Mouse (Mus musculus): ENCODE measurements around the gene Prph. TPM values are rescaled to one million over a fixed set of nuclear protein-coding genes. Genes with fewer than 3 reads are reported as not detected.

The Prph gene
- total RNA-seq (2021), result 1 to 10 TPM; 3.0 to 4.7 TPM
- long read RNA-seq, experiment 1, partial matches to known transcripts, result 1 of 2 reads
- long read RNA-seq, experiment 1, other reads (novel, unspliced or antisense), result 0 of 2 reads
- long read RNA-seq, experiment 2, partial matches to known transcripts, result 1 of 7 reads
- long read RNA-seq, experiment 2, other reads (novel, unspliced or antisense), result 1 of 7 reads

- DNase-seq (ENCODE audit: low spot score in 2 of 2), result no peak
Measured at GRCm38 (mm10) chr15:99055040-99055439, at the start of gene Prph. Gene Prph, plus strand, starts transcription at chr15:99055174.

DNA sequence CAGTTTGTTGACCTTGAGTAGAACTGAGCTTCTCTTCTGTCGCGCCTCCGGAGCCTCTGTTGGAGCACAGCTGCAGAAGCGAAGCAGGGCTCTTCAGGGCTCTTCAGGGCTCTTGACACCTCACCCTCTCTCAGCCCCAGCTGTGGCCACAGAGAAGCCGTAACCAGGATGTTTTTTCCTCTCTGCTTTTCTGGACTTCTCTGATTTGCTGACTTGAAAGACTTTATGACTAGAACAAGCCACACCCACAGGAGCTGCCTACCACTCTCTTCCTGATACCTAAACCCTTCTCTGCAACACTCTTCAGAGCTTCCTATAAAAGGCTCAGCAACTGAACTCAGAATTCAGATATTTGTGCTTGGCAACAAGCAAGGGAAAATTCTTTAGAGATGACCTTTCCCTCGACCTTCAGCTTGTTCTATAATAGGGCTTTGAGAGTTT lies 46.2 kb upstream of the Prph start:
- DNase-seq (ENCODE audit: low spot score in 2 of 2), result no peak

DNA sequence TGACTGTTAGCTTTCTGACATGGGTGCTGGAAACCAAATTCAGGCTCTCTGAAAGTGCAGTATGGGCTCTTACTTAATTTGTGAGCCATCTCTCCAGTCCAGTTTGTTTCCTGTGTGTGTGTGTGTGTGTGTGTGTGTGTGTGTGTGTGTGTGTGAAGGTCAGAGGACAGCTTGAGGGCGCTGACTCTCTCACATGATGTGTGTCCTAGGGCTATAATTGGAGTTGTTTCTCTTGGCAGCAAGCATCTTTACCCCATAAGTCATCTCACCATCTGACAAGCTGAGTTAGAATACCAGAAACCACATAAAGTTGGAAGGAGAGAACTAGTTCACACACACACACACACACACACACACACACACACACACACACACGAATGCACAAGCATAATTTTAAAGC lies 44.1 kb upstream of the Prph start:
- no peak for DNase-seq (ENCODE audit: low spot score in 2 of 2)

DNA sequence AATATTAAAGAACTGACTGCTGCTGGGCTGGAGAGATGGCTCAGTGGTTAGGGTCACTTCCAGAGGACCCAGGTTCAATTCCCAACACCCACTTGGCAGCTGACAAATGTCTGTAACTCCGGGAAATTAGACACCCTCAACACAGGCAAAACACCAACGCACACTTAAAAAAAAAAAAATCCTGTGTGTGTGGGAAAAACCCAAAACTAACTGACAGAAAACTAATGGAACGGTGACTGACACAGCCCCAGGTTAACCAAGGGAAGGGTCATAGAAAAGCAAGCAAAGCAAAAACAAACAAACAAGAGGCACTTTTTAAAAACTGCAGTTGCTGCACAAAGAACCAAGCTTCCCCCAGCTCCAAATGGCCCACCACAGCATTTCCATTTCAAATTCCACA lies 43.0 kb upstream of the Prph start:
- DNase-seq (ENCODE audit: low spot score in 2 of 2), result no peak

- DNase-seq (ENCODE audit: low spot score in 2 of 2), result no peak
Measured at GRCm38 (mm10) chr15:99014496-99015030, 40.4 kb upstream of the Prph start.

DNA sequence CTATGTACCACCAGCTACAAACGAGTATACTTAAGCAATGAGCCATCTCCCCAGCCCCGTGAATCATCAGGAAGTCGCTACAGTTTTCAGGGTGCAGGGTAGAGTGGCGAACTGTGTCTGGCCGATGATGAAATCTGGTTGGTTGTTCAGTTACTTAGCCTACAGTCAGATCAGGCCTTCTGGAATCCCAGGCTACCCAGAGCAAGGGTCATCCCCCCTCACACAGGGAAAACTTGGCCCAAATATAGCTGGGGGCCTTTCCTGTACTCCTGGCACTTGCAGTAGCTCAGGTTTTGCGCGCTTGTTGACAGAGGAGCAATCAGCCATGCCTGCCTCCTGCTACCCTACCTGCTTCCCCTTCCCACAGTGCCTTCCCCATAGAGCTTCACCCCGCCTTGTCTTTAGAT lies 37.6 kb upstream of the Prph start:
- no peak for DNase-seq (ENCODE audit: low spot score in 2 of 2)

- peak in 1 of 2 experiments; percentile 47 for DNase-seq (ENCODE audit: low spot score in 2 of 2)
Measured at GRCm38 (mm10) chr15:99017986-99018385, 37.0 kb upstream of the Prph start.

- no peak for DNase-seq (ENCODE audit: low spot score in 2 of 2)
Measured at GRCm38 (mm10) chr15:99018630-99019029, 36.3 kb upstream of the Prph start.

DNA sequence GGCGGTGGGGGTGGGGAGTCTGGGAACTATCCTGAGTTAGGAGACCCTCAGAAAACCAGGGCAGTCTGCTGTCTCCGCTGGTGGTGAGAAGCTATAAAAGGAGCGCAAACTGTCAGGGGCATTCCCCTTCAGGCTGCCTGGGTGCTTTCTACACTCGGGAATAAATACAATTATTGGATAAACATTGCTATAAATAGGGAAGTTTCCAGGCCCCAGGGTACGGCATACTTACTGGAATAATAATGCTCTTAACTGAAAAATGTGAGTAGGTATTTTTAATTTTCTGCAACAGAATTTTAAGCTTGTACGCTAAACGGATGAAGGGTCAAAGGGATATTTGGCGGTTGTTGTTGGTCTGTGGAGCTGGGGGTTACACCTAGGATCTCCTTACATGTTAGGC lies 35.5 kb upstream of the Prph start:
- DNase-seq (ENCODE audit: low spot score in 2 of 2), result no peak

- no peak for DNase-seq (ENCODE audit: low spot score in 2 of 2)
Measured at GRCm38 (mm10) chr15:99020171-99020570, 34.8 kb upstream of the Prph start.

DNA sequence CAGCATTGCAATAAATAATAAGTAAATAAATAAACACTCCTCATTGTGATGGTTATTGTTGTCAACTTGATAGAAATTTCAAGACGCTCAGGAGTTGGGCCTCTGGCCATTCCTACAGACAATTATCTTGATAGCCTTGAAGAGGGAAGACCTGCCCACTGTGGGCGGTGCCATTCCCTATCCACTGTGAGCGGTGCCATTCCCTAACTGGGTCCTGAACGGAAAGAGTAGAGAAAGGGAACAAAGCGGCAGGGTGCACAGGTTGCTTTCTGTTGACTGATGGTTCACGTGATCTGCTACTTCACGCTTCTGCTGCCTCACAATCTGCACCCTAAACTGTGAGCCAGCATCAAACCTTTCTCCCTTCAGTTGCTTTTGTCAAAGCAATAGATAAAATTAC lies 33.7 kb upstream of the Prph start:
- no peak for DNase-seq (ENCODE audit: low spot score in 2 of 2)

- peak; percentile 69 to 80 for DNase-seq (ENCODE audit: low spot score in 2 of 2)
Measured at GRCm38 (mm10) chr15:99024668-99025314, 30.2 kb upstream of the Prph start.

DNA sequence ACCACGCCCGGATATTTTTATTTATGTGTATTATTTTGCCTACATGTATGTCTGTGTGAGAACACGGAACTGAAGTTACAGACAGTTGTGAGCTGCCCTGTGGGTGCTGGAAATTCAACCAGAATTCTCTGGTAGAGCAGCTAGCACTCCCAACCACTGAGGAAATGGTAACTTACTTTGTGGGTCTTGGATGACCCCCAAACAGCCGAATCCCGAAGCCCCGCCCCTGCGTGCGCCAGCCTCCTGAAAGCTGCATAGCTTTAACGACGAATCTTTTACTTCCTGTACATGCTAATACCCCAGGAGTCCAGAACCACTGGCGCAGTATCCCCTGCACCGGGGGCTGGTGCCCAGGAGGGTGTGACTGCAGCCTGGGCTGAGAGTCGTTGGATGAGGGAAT lies 29.6 kb upstream of the Prph start:
- no peak for DNase-seq (ENCODE audit: low spot score in 2 of 2)

GRCm38 (mm10) chr15:99026259-99026658 lies 28.7 kb upstream of the Prph start:
- DNase-seq (ENCODE audit: low spot score in 2 of 2), result no peak

- DNase-seq (ENCODE audit: low spot score in 2 of 2), result no peak
Measured at GRCm38 (mm10) chr15:99027116-99027515, 27.9 kb upstream of the Prph start.

DNA sequence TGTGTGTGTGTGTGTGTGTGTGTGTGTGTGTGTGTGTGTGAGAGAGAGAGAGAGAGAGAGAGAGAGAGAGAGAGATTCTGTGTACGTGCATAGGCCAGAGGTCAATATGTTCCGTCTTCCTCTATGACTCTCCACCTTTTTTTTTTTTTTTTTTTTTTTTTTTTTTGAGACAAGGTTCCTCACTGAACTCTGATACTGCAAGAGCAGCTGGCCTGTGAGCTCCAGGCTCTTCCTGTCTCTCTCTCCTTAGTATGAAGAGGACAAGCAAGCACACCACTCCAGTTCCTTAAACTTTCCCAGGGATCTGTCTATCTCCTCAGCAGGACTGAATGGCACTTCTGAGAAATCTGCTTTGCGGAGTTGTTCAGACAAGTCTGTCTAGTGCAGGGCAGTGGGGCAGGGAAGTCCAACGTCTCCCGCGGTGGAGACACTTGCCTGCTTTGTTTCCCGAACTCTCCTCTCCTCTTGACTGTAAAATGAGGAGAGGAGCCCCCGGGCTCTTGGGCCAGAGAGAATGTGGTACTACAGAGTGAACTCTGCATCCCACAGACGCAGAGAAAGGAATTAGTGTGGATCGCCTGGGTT lies 26.0 kb upstream of the Prph start:
- no peak for DNase-seq (ENCODE audit: low spot score in 2 of 2)

DNA sequence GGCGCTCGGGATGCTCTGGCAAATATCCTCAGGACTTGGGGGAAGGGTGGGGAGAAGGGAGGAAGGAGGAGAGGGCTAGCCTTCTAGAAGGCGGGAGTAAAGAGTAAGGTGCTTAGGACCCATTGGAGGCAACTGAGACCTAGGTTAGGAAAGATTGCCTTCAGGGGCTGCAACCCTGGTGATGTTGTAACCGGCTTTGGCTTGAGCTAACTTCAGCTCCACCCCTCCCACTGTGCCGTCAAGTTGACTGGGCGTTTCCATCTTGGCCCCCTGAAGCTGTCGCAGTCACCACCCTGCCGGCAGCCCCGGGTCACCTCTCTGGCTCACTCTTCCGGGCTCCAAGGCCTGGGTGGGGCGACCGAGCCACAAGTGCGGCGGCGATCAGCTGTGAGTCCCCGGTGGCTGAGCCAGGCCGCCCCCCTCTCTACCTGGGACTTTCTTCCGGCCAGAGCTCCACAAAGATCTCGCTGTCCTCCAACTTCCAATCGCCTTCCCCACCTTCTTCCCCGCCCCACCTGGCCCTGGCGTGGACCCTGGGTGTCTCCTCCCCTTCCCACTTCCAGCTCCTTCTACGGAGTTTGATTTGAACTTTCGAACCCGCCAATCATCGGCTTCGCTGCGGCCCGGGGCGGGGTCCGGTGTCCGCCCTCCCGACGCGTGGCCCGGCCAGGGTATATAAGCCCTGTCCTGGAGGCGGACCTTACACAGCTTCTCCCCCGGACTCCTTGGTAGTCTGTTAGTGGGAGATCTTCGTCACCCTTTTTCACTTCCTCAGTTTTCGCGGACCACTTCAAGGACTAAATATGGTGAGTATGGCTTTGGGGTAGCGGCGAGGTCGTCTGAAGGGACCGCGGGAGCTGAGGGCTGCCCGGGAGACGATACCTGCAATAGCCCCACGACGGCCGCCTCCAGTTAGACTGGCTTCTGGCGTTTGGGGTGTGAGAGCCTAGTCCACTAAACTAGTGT lies 25.1 kb upstream of the Prph start, which contains the start of gene Tuba1c:
Gene Tuba1c (plus strand): TSS at position 273 of the 966 bp plus-strand sequence.
- DNase-seq (ENCODE audit: low spot score in 2 of 2), result peak; percentile 85 to 92

- no peak for DNase-seq (ENCODE audit: low spot score in 2 of 2)
Measured at GRCm38 (mm10) chr15:99030585-99031387, 24.2 kb upstream of the Prph start.

GRCm38 (mm10) chr15:99031388-99031675 lies 23.6 kb upstream of the Prph start:
- no peak for DNase-seq (ENCODE audit: low spot score in 2 of 2)

- no peak for DNase-seq (ENCODE audit: low spot score in 2 of 2)
Measured at GRCm38 (mm10) chr15:99032041-99032725, 22.8 kb upstream of the Prph start.

Measured in gastrocnemius, postnatal 4 days (tissue).